8 mouse cellular contexts compared by ENCODE assay signal in the genomic region with DNA sequence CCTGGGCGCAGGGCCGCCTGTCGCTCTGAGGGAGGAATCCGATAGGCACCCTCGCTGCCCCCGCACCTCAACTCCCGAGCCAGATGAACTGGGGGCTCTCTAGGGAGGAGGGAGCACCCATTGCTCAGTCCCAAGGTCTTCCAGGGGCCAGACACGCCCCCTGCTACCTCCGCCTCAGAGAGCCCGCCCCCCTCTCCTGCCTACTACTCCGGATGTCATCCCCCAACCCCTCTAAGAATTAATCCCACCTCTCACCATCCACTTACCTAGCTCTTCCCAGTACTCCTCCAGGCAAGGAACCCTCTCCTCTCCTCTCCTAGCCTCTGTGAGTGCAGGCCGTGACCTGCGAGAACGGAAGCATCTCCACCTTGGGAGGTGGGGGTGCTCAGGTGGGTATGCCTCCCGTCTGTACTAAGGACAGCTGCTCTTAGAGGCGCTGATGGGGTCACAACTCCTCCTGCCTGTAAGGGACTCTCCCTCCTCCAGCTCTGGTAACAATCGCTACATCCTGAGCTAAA. TPM values are rescaled to one million over a fixed set of nuclear protein-coding genes. Genes with fewer than 3 reads are reported as not detected.
A peak's percentile ranks its signal among the peaks of the same experiment; 100 is the strongest.
DNase-seq lines count a peak whose midpoint lies in the region; ATAC-seq lines count a peak whose summit lies in the region.

A gene (minus strand): TSS at position 468 of the 518 bp plus-strand sequence.

- peaks cover 37% of the 10 kb centered on the region for H3K4me1 ChIP-seq in kidney, embryonic 15.5 days
- peaks cover 36% of the 10 kb centered on the region for H3K4me1 ChIP-seq in embryonic facial prominence, embryonic 10.5 days
- peaks cover 51% of the 10 kb centered on the region for H3K4me1 ChIP-seq in midbrain, embryonic 15.5 days

- no peak for DNase-seq in kidney, postnatal 14 days
- peak; percentile 29 for DNase-seq in embryonic facial prominence, embryonic 10.5 days (ENCODE audit: low spot score)
- peak in 1 of 2 experiments; percentile 13 for DNase-seq in layer of hippocampus, postnatal 10 days (ENCODE audit: low spot score in 2 of 2)
- no peak for DNase-seq in kidney, postnatal 10 days
- DNase-seq in lung, postnatal 14 days, result no peak

- WGBS in kidney, embryonic 15.5 days, result 1% methylated on average over 17 of the region's 17 CpGs
- WGBS in embryonic facial prominence, embryonic 10.5 days, result 2% methylated on average over 17 of the region's 17 CpGs
- 2% methylated on average over 17 of the region's 17 CpGs for WGBS in midbrain, embryonic 15.5 days

- H3K9ac ChIP-seq in kidney, embryonic 15.5 days, result 0 out of 2 replicates have a peak within 1 kb of the TSS, but pooled peaks have one; percentile 9
- peak within 1 kb of the TSS; percentile 75 for H3K9ac ChIP-seq in midbrain, embryonic 15.5 days

- ATAC-seq in kidney, embryonic 15.5 days (replicated peaks; ENCODE audit: low FRiP score), result no peak; the same call in 1 of the 2 replicates
- ATAC-seq in midbrain, embryonic 15.5 days (replicated peaks), result peak; percentile 28
- ATAC-seq in granulocyte monocyte progenitor cell, adult 5-6 weeks (replicated peaks; ENCODE audit: poor library complexity, severe bottlenecking), result no peak

- no peak within 1 kb of the TSS for H3K27ac ChIP-seq in kidney, embryonic 15.5 days
- no peak within 1 kb of the TSS for H3K27ac ChIP-seq in embryonic facial prominence, embryonic 10.5 days (replicated peaks)
- H3K27ac ChIP-seq in midbrain, embryonic 15.5 days, result peak within 1 kb of the TSS; percentile 30

- peaks cover 64% of the 10 kb centered on the region for H3K27me3 ChIP-seq in kidney, embryonic 15.5 days
- peaks cover 89% of the 10 kb centered on the region for H3K27me3 ChIP-seq in embryonic facial prominence, embryonic 10.5 days (replicated peaks; ENCODE audit: low read depth, poor library complexity, severe bottlenecking)
- peaks cover 41% of the 10 kb centered on the region for H3K27me3 ChIP-seq in midbrain, embryonic 15.5 days (replicated peaks)

- peak within 1 kb of the TSS; percentile 91 for H3K4me2 ChIP-seq in kidney, embryonic 15.5 days
- peak within 1 kb of the TSS; percentile 98 for H3K4me2 ChIP-seq in midbrain, embryonic 15.5 days

- H3K9me3 ChIP-seq in kidney, embryonic 15.5 days (replicated peaks), result no peaks in the 10 kb centered on the region
- no peaks in the 10 kb centered on the region for H3K9me3 ChIP-seq in embryonic facial prominence, embryonic 10.5 days
- no peaks in the 10 kb centered on the region for H3K9me3 ChIP-seq in midbrain, embryonic 15.5 days

- peak within 1 kb of the TSS; percentile 54 for H3K4me3 ChIP-seq in kidney, embryonic 15.5 days (replicated peaks)
- H3K4me3 ChIP-seq in embryonic facial prominence, embryonic 10.5 days, result peak within 1 kb of the TSS; percentile 62
- H3K4me3 ChIP-seq in midbrain, embryonic 15.5 days, result peak within 1 kb of the TSS; percentile 67

- no peaks in the 10 kb centered on the region for H3K36me3 ChIP-seq in kidney, embryonic 15.5 days
- no peaks in the 10 kb centered on the region for H3K36me3 ChIP-seq in embryonic facial prominence, embryonic 10.5 days (replicated peaks)
- H3K36me3 ChIP-seq in midbrain, embryonic 15.5 days (replicated peaks), result no peaks in the 10 kb centered on the region

RNA-seq across cellular contexts. Expression of the gene that starts here (rescaled TPM):
- 2.0 and 2.8 TPM in 2 replicates for polyA plus RNA-seq in kidney, embryonic 15.5 days (2015; fragmentation: Nextera tagmentation; extraction: Ambion mirVana)
- polyA plus RNA-seq in embryonic facial prominence, embryonic 10.5 days (2016; fragmentation: Nextera tagmentation; extraction: Ambion mirVana), result 0.66 and 1.8 TPM in 2 replicates
- 100 to 1,000 TPM; 910 to 956 TPM for total RNA-seq in layer of hippocampus, postnatal 10 days (2021)
- 76.7 and 78.1 TPM in 2 replicates for polyA plus RNA-seq in midbrain, embryonic 15.5 days (2015; fragmentation: Nextera tagmentation; extraction: Ambion mirVana)
- not detected in 2 replicates for total RNA-seq in granulocyte monocyte progenitor cell, adult 5-6 weeks (2014; fragmentation: Nextera tagmentation)
- not detected in 2 replicates for total RNA-seq in granulocyte monocyte progenitor cell, adult 5-6 weeks (2017)

Comparison
In these comparisons a context has a peak if more than half of its experiments do, and no peak if none do; other contexts are left out.
1. RNA of the gene that starts here (total RNA-seq): 910 to 956 TPM in layer of hippocampus, postnatal 10 days; not detected in granulocyte monocyte progenitor cell, adult 5-6 weeks; every median in the first group is over 100 times any median in the second.
2. RNA of the gene that starts here (polyA plus RNA-seq): 76.7 to 78.1 TPM in midbrain, embryonic 15.5 days; 2.0 to 2.8 TPM in kidney, embryonic 15.5 days and 0.66 to 1.8 TPM in embryonic facial prominence, embryonic 10.5 days; every median in the first group is over 10 times any median in the second.
3. Peak in every context shown above with its lines, with median percentiles within 50 percentile points of each other: H3K4me3 ChIP-seq.